ENCODE assay signal across 8 mouse cellular contexts in genomic region chr17:56717363-56718058, GRCm38 (mm10). TPM values are rescaled to one million over a fixed set of nuclear protein-coding genes. Genes with fewer than 3 reads are reported as not detected.
DNase-seq lines count a peak whose midpoint lies in the region; ATAC-seq lines count a peak whose summit lies in the region.

Gene Ndufa11, plus strand, starts transcription at chr17:56717767.
Gene Vmac, minus strand, starts transcription at chr17:56718022.

- peak; percentile 58 for ATAC-seq in megakaryocyte progenitor cell, adult 5-6 weeks (replicated peaks; ENCODE audit: poor library complexity)

- peak; percentile 98 for DNase-seq in adipocyte (ENCODE audit: low spot score)
- DNase-seq in embryo, embryonic 10 days (ENCODE audit: low spot score), result peak; percentile 98
- peak; percentile 97 for DNase-seq in gastrocnemius, postnatal 10 days
- DNase-seq in induced T-regulatory cell, adult 2 months (ENCODE audit: low read depth), result peak; percentile 99
- peak; percentile 72 to 95 for DNase-seq in left cerebral cortex, adult 9 months (ENCODE audit: low spot score in 2 of 2)
- DNase-seq in right cerebral cortex, postnatal 14 days, result peak; percentile 98
- peak; percentile 93 for DNase-seq in urinary bladder, postnatal 36 days (ENCODE audit: low spot score in 2 of 2)

RNA-seq across cellular contexts. Expression of gene Ndufa11, which starts in this region (rescaled TPM):
- 100 to 1,000 TPM; 377 to 422 TPM for total RNA-seq in gastrocnemius, postnatal 10 days (2021)
- 102 and 151 TPM in 2 replicates for total RNA-seq in megakaryocyte progenitor cell, adult 5-6 weeks (2015)
- total RNA-seq in megakaryocyte progenitor cell, adult 5-6 weeks (2017), result 92.1 and 131 TPM in 2 replicates

RNA-seq across cellular contexts. Expression of gene Vmac, which starts in this region (rescaled TPM):
- total RNA-seq in gastrocnemius, postnatal 10 days (2021), result 1 to 10 TPM; 6.6 to 7.0 TPM
- total RNA-seq in megakaryocyte progenitor cell, adult 5-6 weeks (2015), result 8.5 and 12.5 TPM in 2 replicates
- 4.2 and 6.5 TPM in 2 replicates for total RNA-seq in megakaryocyte progenitor cell, adult 5-6 weeks (2017)

Comparison
In these comparisons a context has a peak if more than half of its experiments do, and no peak if none do; other contexts are left out.
1. Peak in every context shown above with its lines: DNase-seq and ATAC-seq.